Mouse (Mus musculus) stomach, embryonic 14.5 days (tissue): ENCODE results near the gene Tmem266. TPM values are rescaled to one million over a fixed set of nuclear protein-coding genes. Genes with fewer than 3 reads are reported as not detected.

Experiments
- ATAC-seq: fragments of 200-750 bp; cut with Nextera tagmentation; 2 replicates; pipeline ENCODE4 v1.8.0; 2017; ENCODE audit warnings: low read depth, moderate TSS enrichment; ENCODE audit not compliant: insufficient number of reproducible peaks, insufficient read depth, low FRiP score
- H3K27ac ChIP-seq: fragments of 300-500 bp; sonication (generic); 2 replicates; pipeline ENCODE4 v1.5.1; 2014; ENCODE audit warnings: mild to moderate bottlenecking, low read length, moderate library complexity, mixed read lengths
- H3K27me3 ChIP-seq: fragments of 300-500 bp; sonication (generic); 2 replicates; pipeline ENCODE4 v1.6.1; 2014; ENCODE audit warnings: low read length, control low read depth, mixed read lengths; ENCODE audit not compliant: control insufficient read depth, insufficient read depth
- H3K36me3 ChIP-seq: fragments of 300-500 bp; sonication (generic); 2 replicates; pipeline ENCODE4 v1.6.1; 2014; ENCODE audit warnings: mild to moderate bottlenecking, control low read depth, low read length, moderate library complexity, mixed read lengths; ENCODE audit not compliant: control insufficient read depth, insufficient read depth
- H3K4me1 ChIP-seq: fragments of 300-500 bp; sonication (generic); 2 replicates; pipeline ENCODE4 v1.6.1; 2014; ENCODE audit warnings: low read length, control low read depth, mixed read lengths; ENCODE audit not compliant: control insufficient read depth, insufficient read depth
- H3K4me2 ChIP-seq: fragments of 300-500 bp; sonication (generic); replicated peaks from 2 replicates; pipeline ENCODE4 v1.6.1; 2014; ENCODE audit warnings: low read depth, low read length, control low read depth
- H3K4me3 ChIP-seq: fragments of 300-500 bp; sonication (generic); 2 replicates; pipeline ENCODE4 v1.5.1; 2014; ENCODE audit warnings: low read depth, low read length, control low read depth
- H3K9ac ChIP-seq: fragments of 300-500 bp; sonication (generic); replicated peaks from 2 replicates; pipeline ENCODE4 v1.6.1; 2014; ENCODE audit warnings: low read depth, mild to moderate bottlenecking, control low read depth, low read length, moderate library complexity, mixed read lengths
- H3K9me3 ChIP-seq: fragments of 300-500 bp; sonication (generic); 2 replicates; pipeline ENCODE4 v1.6.1; 2016; ENCODE audit warnings: low read depth, low read length, control low read depth; ENCODE audit not compliant: control insufficient read depth
- WGBS: fragments of 180-500 bp; shearing (Covaris S2); extraction: QIAGEN DNeasy Blood & Tissue Kit; methylation state at CpG from one replicate; pipeline ENCODE4 v1.1.7; 2014; 5-methylcytosine and 5-hydroxymethylcytosine counted together
- polyA plus RNA-seq: library from polyadenylated mRNA; unstranded; fragments of >200 nt; fragmentation: Nextera tagmentation; extraction: Ambion mirVana; gene quantifications from 2 replicates; pipeline ENCODE4 v1.2.1, GENCODE M21; 2014

Tmem266 gene
- polyA plus RNA-seq, 1 experiment from 2014 or later: 0.62 TPM

GRCm38 (mm10) chr9:55348664-55349063 lies 22.0 kb downstream of the Tmem266 start:
- no peak overlapping the region for H3K9ac ChIP-seq
- H3K9me3 ChIP-seq: no peaks in the 10 kb centered on the region
- H3K27me3 ChIP-seq: no peaks in the 10 kb centered on the region
- no peak overlapping the region for H3K4me3 ChIP-seq
- no peak for ATAC-seq
- H3K36me3 ChIP-seq: no peaks in the 10 kb centered on the region
- 88% methylated on average over 3 of the region's 3 CpGs for WGBS
- no peak overlapping the region for H3K4me2 ChIP-seq
- H3K4me1 ChIP-seq: no peaks in the 10 kb centered on the region
- no peak overlapping the region for H3K27ac ChIP-seq

GRCm38 (mm10) chr9:55354686-55355085 lies 28.0 kb downstream of the Tmem266 start:
- H3K4me1 ChIP-seq: no peaks in the 10 kb centered on the region
- H3K9ac ChIP-seq: no peak overlapping the region
- no peak overlapping the region for H3K4me3 ChIP-seq
- H3K36me3 ChIP-seq: no peaks in the 10 kb centered on the region
- H3K9me3 ChIP-seq: no peaks in the 10 kb centered on the region
- no peak overlapping the region for H3K4me2 ChIP-seq
- H3K27me3 ChIP-seq: no peaks in the 10 kb centered on the region
- no peak overlapping the region for H3K27ac ChIP-seq
- 69% methylated on average over 3 of the region's 3 CpGs for WGBS
- no peak for ATAC-seq

- Histone ChIP-seq H3K27me3 (no peaks in the 10 kb centered on the region), H3K4me1 (no peaks in the 10 kb centered on the region), H3K36me3 (no peaks in the 10 kb centered on the region), H3K27ac (no peak overlapping the region), H3K9ac (no peak overlapping the region), H3K4me2 (no peak overlapping the region), H3K9me3 (no peaks in the 10 kb centered on the region), H3K4me3 (no peak overlapping the region)
- 60% methylated on average over 8 of the region's 8 CpGs for WGBS
- no peak for ATAC-seq
Observed at GRCm38 (mm10) chr9:55355270-55355834, 28.6 kb downstream of the Tmem266 start.

- WGBS: 84% methylated on average over 1 of the region's 1 CpGs
Observed at GRCm38 (mm10) chr9:55357164-55357563, 30.5 kb downstream of the Tmem266 start.

GRCm38 (mm10) chr9:55360372-55360771 lies 33.7 kb downstream of the Tmem266 start:
- no peaks in the 10 kb centered on the region for H3K4me1 ChIP-seq
- 72% methylated on average over 3 of the region's 3 CpGs for WGBS
- ATAC-seq: no peak
- H3K9me3 ChIP-seq: no peaks in the 10 kb centered on the region
- H3K27me3 ChIP-seq: no peaks in the 10 kb centered on the region
- H3K27ac ChIP-seq: no peak overlapping the region
- H3K36me3 ChIP-seq: no peaks in the 10 kb centered on the region
- H3K4me2 ChIP-seq: no peak overlapping the region
- H3K4me3 ChIP-seq: no peak overlapping the region
- H3K9ac ChIP-seq: no peak overlapping the region

More at GRCm38 (mm10) chr9:55357164-55357563, 30.5 kb downstream of the Tmem266 start:
- Histone ChIP-seq H3K4me2 (no peak overlapping the region), H3K9ac (no peak overlapping the region), H3K9me3 (no peaks in the 10 kb centered on the region), H3K4me1 (no peaks in the 10 kb centered on the region), H3K4me3 (no peak overlapping the region), H3K36me3 (no peaks in the 10 kb centered on the region), H3K27ac (no peak overlapping the region), H3K27me3 (no peaks in the 10 kb centered on the region)
- no peak for ATAC-seq

GRCm38 (mm10) chr9:55360861-55361260 lies 34.1 kb downstream of the Tmem266 start:
- 56% methylated on average over 7 of the region's 7 CpGs for WGBS
- Histone ChIP-seq H3K4me1 (no peaks in the 10 kb centered on the region), H3K4me2 (no peak overlapping the region), H3K4me3 (no peak overlapping the region), H3K9me3 (no peaks in the 10 kb centered on the region), H3K36me3 (no peaks in the 10 kb centered on the region), H3K27me3 (no peaks in the 10 kb centered on the region), H3K27ac (no peak overlapping the region), H3K9ac (no peak overlapping the region)
- no peak for ATAC-seq

GRCm38 (mm10) chr9:55361969-55362368 lies 35.3 kb downstream of the Tmem266 start:
- Histone ChIP-seq H3K36me3 (no peaks in the 10 kb centered on the region), H3K4me2 (no peak overlapping the region), H3K27me3 (no peaks in the 10 kb centered on the region), H3K9me3 (no peaks in the 10 kb centered on the region), H3K9ac (no peak overlapping the region), H3K4me1 (no peaks in the 10 kb centered on the region), H3K27ac (no peak overlapping the region), H3K4me3 (no peak overlapping the region)
- WGBS: 60% methylated on average over 5 of the region's 5 CpGs
- ATAC-seq: no peak

- no peaks in the 10 kb centered on the region for H3K9me3 ChIP-seq
- H3K27ac ChIP-seq: no peak overlapping the region
- no peak overlapping the region for H3K4me2 ChIP-seq
- no peak for ATAC-seq
- no peaks in the 10 kb centered on the region for H3K4me1 ChIP-seq
- H3K27me3 ChIP-seq: no peaks in the 10 kb centered on the region
- H3K4me3 ChIP-seq: no peak overlapping the region
- H3K9ac ChIP-seq: no peak overlapping the region
- H3K36me3 ChIP-seq: no peaks in the 10 kb centered on the region
Observed at GRCm38 (mm10) chr9:55363707-55364106, 37.0 kb downstream of the Tmem266 start.

- no peak overlapping the region for H3K4me3 ChIP-seq
- no peak for ATAC-seq
- H3K27ac ChIP-seq: no peak overlapping the region
- no peaks in the 10 kb centered on the region for H3K27me3 ChIP-seq
- H3K4me2 ChIP-seq: no peak overlapping the region
- no peaks in the 10 kb centered on the region for H3K4me1 ChIP-seq
- no peak overlapping the region for H3K9ac ChIP-seq
- 35% methylated on average over 3 of the region's 3 CpGs for WGBS
- no peaks in the 10 kb centered on the region for H3K36me3 ChIP-seq
- no peaks in the 10 kb centered on the region for H3K9me3 ChIP-seq
Observed at GRCm38 (mm10) chr9:55368011-55368410, 41.3 kb downstream of the Tmem266 start.
